Comparison of ENCODE assay signal across 8 mouse cellular contexts in genomic region chr16:11456141-11456645, GRCm38 (mm10).
DNase-seq lines count a peak whose midpoint lies in the region; ATAC-seq and TF ChIP-seq lines count a peak whose summit lies in the region.

No protein-coding gene starts in this region.

- no peak overlapping the region for H3K4me3 ChIP-seq in limb, embryonic 11.5 days (ENCODE audit: low read depth, low read length)
- no peak overlapping the region for H3K4me3 ChIP-seq in small intestine, adult 2 months (ENCODE audit: low read depth, low read length)

- no peaks in the 10 kb centered on the region for H3K27me3 ChIP-seq in limb, embryonic 11.5 days (ENCODE audit: control insufficient read depth, insufficient read depth, low read length)
- H3K27me3 ChIP-seq in small intestine, adult 2 months (ENCODE audit: control insufficient read depth, insufficient read depth, low read length), result no peaks in the 10 kb centered on the region

- 78% methylated on average over 5 of the region's 5 CpGs for WGBS in limb, embryonic 11.5 days
- WGBS in small intestine, adult 2 months, result 37% methylated on average over 5 of the region's 5 CpGs

- no peak overlapping the region for H3K9ac ChIP-seq in limb, embryonic 11.5 days (ENCODE audit: low read length)

- no peak for ATAC-seq in limb, embryonic 11.5 days (ENCODE audit: insufficient number of reproducible peaks, low FRiP score, low TSS enrichment, low read depth)

- H3K9me3 ChIP-seq in limb, embryonic 11.5 days (ENCODE audit: control insufficient read depth, low read length), result no peaks in the 10 kb centered on the region

- peaks cover 11% of the 10 kb centered on the region; the same call in 1 of the 2 replicates for H3K4me1 ChIP-seq in limb, embryonic 11.5 days (ENCODE audit: control insufficient read depth, insufficient read depth, low read length)
- H3K4me1 ChIP-seq in small intestine, adult 2 months (ENCODE audit: control insufficient read depth, insufficient read depth, insufficient read length, low read length), result peaks cover 9% of the 10 kb centered on the region; the same call in 1 of the 2 replicates

- H3K36me3 ChIP-seq in limb, embryonic 11.5 days (ENCODE audit: control insufficient read depth, insufficient read depth, low read length), result no peaks in the 10 kb centered on the region
- peaks cover 23% of the 10 kb centered on the region for H3K36me3 ChIP-seq in small intestine, adult 2 months (ENCODE audit: control insufficient read depth, insufficient read depth, low read length)

- DNase-seq in adrenal gland, adult 8-10 months, result peak; percentile 12
- no peak for DNase-seq in adrenal gland, postnatal 4 days (ENCODE audit: low spot score in 2 of 2)
- peak; percentile 91 for DNase-seq in 3T3-L1 (ENCODE audit: low read depth, low spot score)
- peak; percentile 16 for DNase-seq in c-Kit-positive CD71-positive TER-119-positive erythroid progenitor cells, embryonic 14.5 days (ENCODE audit: low spot score)
- no peak for DNase-seq in limb, embryonic 11.5 days (ENCODE audit: low spot score)
- DNase-seq in embryo, embryonic 9.5 days (ENCODE audit: extremely low spot score), result no peak
- DNase-seq in kidney, postnatal 4 days, result no peak

- TF ChIP-seq CTCF in small intestine, adult 2 months (IDR thresholded peaks at IDR 0.05; ENCODE audit: extremely low read depth, insufficient read length, insufficient replicate concordance, low read depth, low read length), result no peak

- H3K27ac ChIP-seq in limb, embryonic 11.5 days (replicated peaks; ENCODE audit: low read depth, low read length), result peak overlapping the region; percentile 68; the same call in 1 of the 2 replicates
- peak overlapping the region; percentile 88 for H3K27ac ChIP-seq in small intestine, adult 2 months (ENCODE audit: insufficient read depth, low read depth, low read length)

- no peak for TF ChIP-seq POLR2A in small intestine, adult 2 months (IDR thresholded peaks at IDR 0.05; ENCODE audit: low read depth, low read length)

- no peak overlapping the region for H3K4me2 ChIP-seq in limb, embryonic 11.5 days (ENCODE audit: low read depth, severe bottlenecking)

Comparison
In these comparisons a context has a peak if more than half of its experiments do, and no peak if none do; other contexts are left out.
1. DNase-seq: peak in adrenal gland, adult 8-10 months (single experiment), 3T3-L1 (single experiment) and c-Kit-positive CD71-positive TER-119-positive erythroid progenitor cells, embryonic 14.5 days (single experiment); none in adrenal gland, postnatal 4 days (0 of 2), limb, embryonic 11.5 days (single experiment), embryo, embryonic 9.5 days (single experiment) and kidney, postnatal 4 days (0 of 2).